Mouse (Mus musculus): Measurements from ENCODE around the gene Nudt17.

DNA sequence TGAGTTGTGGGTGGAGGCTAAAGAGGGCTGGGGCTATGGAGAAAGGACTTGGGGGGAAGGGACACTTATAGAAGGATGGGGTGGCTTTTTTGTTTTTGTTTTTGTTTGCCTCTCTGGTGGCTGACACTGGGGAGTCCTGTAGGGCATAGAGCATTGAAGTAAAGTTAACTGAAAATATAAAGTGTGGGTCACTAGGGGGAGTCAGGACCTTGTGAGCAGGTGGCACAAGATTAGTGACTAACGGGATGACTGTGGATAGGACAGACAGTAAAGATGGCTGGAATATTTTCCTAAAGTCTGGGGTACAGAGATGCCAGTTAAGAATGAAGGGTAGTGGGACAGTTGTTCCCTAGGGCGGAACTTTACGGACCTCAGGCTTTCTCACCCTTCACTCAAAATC is 18.1 kb downstream of the Nudt17 start:
- TF ChIP-seq CTCF (conservative IDR thresholded peaks at IDR 0.05; ENCODE audit: low read length), result peak; percentile 18; the same call in 1 of the 2 replicates
- TF ChIP-seq POU5F1 (IDR thresholded peaks at IDR 0.05; ENCODE audit: borderline replicate concordance, low read length), result no peak
- TF ChIP-seq NANOG (IDR thresholded peaks at IDR 0.05; ENCODE audit: borderline replicate concordance, low read length), result no peak
